Mouse (Mus musculus): ENCODE data around the gene Cdrt4.

GRCm38 (mm10) chr11:62985075-62985474 is 34.1 kb downstream of the Cdrt4 start:
- TF ChIP-seq CTCF (IDR thresholded peaks at IDR 0.05; ENCODE audit: extremely low read depth, insufficient read depth, low read length) (no peak), POLR2A (IDR thresholded peaks at IDR 0.05; ENCODE audit: extremely low read depth, insufficient read depth, low read length) (no peak)

Data from cortical plate, adult 2 months (tissue).